11 mouse cellular contexts compared by ENCODE assay signal in genomic region chr7:38224577-38225369, GRCm38 (mm10). TPM values are rescaled to one million over a fixed set of nuclear protein-coding genes. Genes with fewer than 3 reads are reported as not detected.
A peak's percentile ranks its signal among the peaks of the same experiment; 100 is the strongest.
DNase-seq lines count a peak whose midpoint lies in the region; ATAC-seq and TF ChIP-seq lines count a peak whose summit lies in the region.
"Had no signal": no experiment of that assay in that cellular context is flagged by ENCODE, and none has a peak within 500 bp of the region (broad histone marks: within the 10 kb centered on the region; RNA-seq: fewer than 3 reads in every experiment).

No protein-coding gene starts in this region.

- H3K27ac ChIP-seq in thymus, adult 2 months (ENCODE audit: control insufficient read depth, insufficient read depth, low read length) = peak overlapping the region; percentile 21; the same call in 1 of the 2 replicates
- H3K27ac ChIP-seq in neural tube, embryonic 15.5 days (replicated peaks) = no peak overlapping the region
- H3K27ac ChIP-seq in forebrain, postnatal 0 days (ENCODE audit: low read depth, low read length) = no peak overlapping the region
- H3K27ac ChIP-seq: hindbrain, embryonic 15.5 days; liver, embryonic 14.5 days had no signal

- no peak overlapping the region for H3K9ac ChIP-seq in neural tube, embryonic 15.5 days (replicated peaks)
- no peak overlapping the region for H3K9ac ChIP-seq in forebrain, postnatal 0 days
- H3K9ac ChIP-seq: hindbrain, embryonic 15.5 days; liver, embryonic 14.5 days had no signal

- peaks cover 39% of the 10 kb centered on the region for H3K4me1 ChIP-seq in thymus, adult 2 months (replicated peaks; ENCODE audit: control insufficient read depth, insufficient read depth, low read length)
- peaks cover 16% of the 10 kb centered on the region for H3K4me1 ChIP-seq in neural tube, embryonic 15.5 days
- peaks cover 12% of the 10 kb centered on the region; the same call in 1 of the 2 replicates for H3K4me1 ChIP-seq in forebrain, postnatal 0 days (ENCODE audit: insufficient read depth)

- H3K4me3 ChIP-seq in thymus, adult 2 months (ENCODE audit: control insufficient read depth, insufficient read depth, low read length) = 0 out of 2 replicates have a peak overlapping the region, but pooled peaks have one; percentile 1
- H3K4me3 ChIP-seq in neural tube, embryonic 15.5 days (replicated peaks) = no peak overlapping the region
- no peak overlapping the region for H3K4me3 ChIP-seq in forebrain, postnatal 0 days (ENCODE audit: low read depth, low read length)
- H3K4me3 ChIP-seq: hindbrain, embryonic 15.5 days had no signal

- no peak for TF ChIP-seq CTCF in thymus, adult 2 months (IDR thresholded peaks at IDR 0.05; ENCODE audit: borderline replicate concordance, control insufficient read depth, extremely low read depth, insufficient read depth, low read length, poor library complexity)
- TF ChIP-seq CTCF in forebrain, postnatal 0 days (IDR thresholded peaks at IDR 0.05; ENCODE audit: low read depth) = no peak

- no peak for ATAC-seq in neural tube, embryonic 15.5 days (ENCODE audit: low FRiP score)
- no peak for ATAC-seq in forebrain, postnatal 0 days

- peak; percentile 68 to 77 for DNase-seq in kidney, adult 8-10 months
- no peak for DNase-seq in kidney, postnatal 10 days
- DNase-seq in adrenal gland, postnatal 36 days = peak; percentile 37 to 63
- peak; percentile 76 for DNase-seq in heart, adult 8-10 months (ENCODE audit: low spot score)
- DNase-seq in thymus, adult 2 months = peak; percentile 58
- DNase-seq in B cell, adult 2 months = no peak
- no peak for DNase-seq in forebrain, postnatal 0 days
- DNase-seq: embryo, embryonic 11 days had no signal

- no peaks in the 10 kb centered on the region for H3K36me3 ChIP-seq in thymus, adult 2 months (ENCODE audit: control insufficient read depth, insufficient read depth, low read length)
- no peaks in the 10 kb centered on the region for H3K36me3 ChIP-seq in neural tube, embryonic 15.5 days
- no peaks in the 10 kb centered on the region for H3K36me3 ChIP-seq in forebrain, postnatal 0 days (ENCODE audit: insufficient read depth)
- H3K36me3 ChIP-seq: hindbrain, embryonic 15.5 days had no signal

- no peaks in the 10 kb centered on the region for H3K27me3 ChIP-seq in thymus, adult 2 months (ENCODE audit: control insufficient read depth, insufficient read depth, low read length)
- peaks cover 11% of the 10 kb centered on the region for H3K27me3 ChIP-seq in neural tube, embryonic 15.5 days (replicated peaks)
- H3K27me3 ChIP-seq in forebrain, postnatal 0 days (ENCODE audit: insufficient read depth, low read length) = peaks cover 23% of the 10 kb centered on the region

- no peak overlapping the region for H3K4me2 ChIP-seq in neural tube, embryonic 15.5 days
- H3K4me2 ChIP-seq in forebrain, postnatal 0 days (ENCODE audit: low read depth) = no peak overlapping the region
- H3K4me2 ChIP-seq: hindbrain, embryonic 15.5 days had no signal

- H3K9me3 ChIP-seq in neural tube, embryonic 15.5 days (replicated peaks) = no peaks in the 10 kb centered on the region
- no peaks in the 10 kb centered on the region for H3K9me3 ChIP-seq in forebrain, postnatal 0 days (ENCODE audit: low read length)
- H3K9me3 ChIP-seq: hindbrain, embryonic 15.5 days had no signal

- no peak for TF ChIP-seq POLR2A in thymus, adult 2 months (IDR thresholded peaks at IDR 0.05; ENCODE audit: control insufficient read depth, extremely low read depth, insufficient read depth, low read length, poor library complexity)

- 46% methylated on average over 13 of the region's 13 CpGs for WGBS in thymus, adult 2 months
- WGBS in neural tube, embryonic 15.5 days = 83% methylated on average over 13 of the region's 13 CpGs
- 89% methylated on average over 13 of the region's 13 CpGs for WGBS in forebrain, postnatal 0 days

RNA-seq across cellular contexts. Expression of gene Plekhf1, which starts 3.0 kb away (rescaled TPM):
- 1 to 10 TPM; 2.6 to 4.2 TPM for total RNA-seq in adrenal gland, postnatal 36 days (2021)
- total RNA-seq in heart, adult 8-10 months (2022) = 10 to 100 TPM in 2 of 4 experiments, 1 to 10 TPM in 2; 7.8 to 11.1 (median 9.0) TPM
- polyA plus RNA-seq in thymus, adult 2 months (2012; rRNA removed) = 5.8 and 6.2 TPM in 2 replicates
- 0.75 and 1.4 TPM in 2 replicates for polyA plus RNA-seq in neural tube, embryonic 15.5 days (2015; fragmentation: Nextera tagmentation; extraction: Ambion mirVana)
- total RNA-seq in forebrain, postnatal 0 days (2014; rRNA removed) = 0.62 and 0.86 TPM in 2 replicates
- 0.52 and 0.54 TPM in 2 replicates for polyA plus RNA-seq in forebrain, postnatal 0 days (2015; fragmentation: Nextera tagmentation; extraction: Ambion mirVana)

RNA-seq across cellular contexts. Expression of gene 1600014C10Rik, which starts 41.8 kb away (rescaled TPM):
- 10 to 100 TPM; 34.2 to 43.7 TPM for total RNA-seq in adrenal gland, postnatal 36 days (2021)
- 10 to 100 TPM; 32.1 to 42.1 (median 37.4) TPM for total RNA-seq in heart, adult 8-10 months (2022)
- 30.9 and 44.8 TPM in 2 replicates for polyA plus RNA-seq in thymus, adult 2 months (2012; rRNA removed)
- polyA plus RNA-seq in neural tube, embryonic 15.5 days (2015; fragmentation: Nextera tagmentation; extraction: Ambion mirVana) = 32.0 and 36.2 TPM in 2 replicates
- total RNA-seq in forebrain, postnatal 0 days (2014; rRNA removed) = 18.2 and 24.9 TPM in 2 replicates
- polyA plus RNA-seq in forebrain, postnatal 0 days (2015; fragmentation: Nextera tagmentation; extraction: Ambion mirVana) = 12.8 and 20.8 TPM in 2 replicates

RNA-seq across cellular contexts. Expression of gene Pop4, which starts 46.5 kb away (rescaled TPM):
- total RNA-seq in adrenal gland, postnatal 36 days (2021) = 10 to 100 TPM; 29.3 to 53.6 TPM
- total RNA-seq in heart, adult 8-10 months (2022) = 10 to 100 TPM in 3 of 4 experiments, 1 to 10 TPM in 1; 8.2 to 12.2 (median 10.2) TPM
- 16.8 and 17.8 TPM in 2 replicates for polyA plus RNA-seq in thymus, adult 2 months (2012; rRNA removed)
- 66.0 and 70.5 TPM in 2 replicates for polyA plus RNA-seq in neural tube, embryonic 15.5 days (2015; fragmentation: Nextera tagmentation; extraction: Ambion mirVana)
- total RNA-seq in forebrain, postnatal 0 days (2014; rRNA removed) = 76.9 and 100 TPM in 2 replicates
- polyA plus RNA-seq in forebrain, postnatal 0 days (2015; fragmentation: Nextera tagmentation; extraction: Ambion mirVana) = 74.9 and 83.0 TPM in 2 replicates

Comparison
In these comparisons a context has a peak if more than half of its experiments do, and no peak if none do; other contexts are left out.
1. DNase-seq: peak in kidney, adult 8-10 months (2 of 2), adrenal gland, postnatal 36 days (2 of 2), heart, adult 8-10 months (single experiment) and thymus, adult 2 months (single experiment); none in kidney, postnatal 10 days (single experiment), B cell, adult 2 months (0 of 2) and forebrain, postnatal 0 days (single experiment).